Mouse (Mus musculus): ENCODE data around the gene Dnah14. TPM values are rescaled to one million over a fixed set of nuclear protein-coding genes. Genes with fewer than 3 reads are reported as not detected.

Dnah14 gene
- total and polyA plus RNA-seq, 3 experiments, result 0.03 to 0.98 (median 0.74) TPM

DNA sequence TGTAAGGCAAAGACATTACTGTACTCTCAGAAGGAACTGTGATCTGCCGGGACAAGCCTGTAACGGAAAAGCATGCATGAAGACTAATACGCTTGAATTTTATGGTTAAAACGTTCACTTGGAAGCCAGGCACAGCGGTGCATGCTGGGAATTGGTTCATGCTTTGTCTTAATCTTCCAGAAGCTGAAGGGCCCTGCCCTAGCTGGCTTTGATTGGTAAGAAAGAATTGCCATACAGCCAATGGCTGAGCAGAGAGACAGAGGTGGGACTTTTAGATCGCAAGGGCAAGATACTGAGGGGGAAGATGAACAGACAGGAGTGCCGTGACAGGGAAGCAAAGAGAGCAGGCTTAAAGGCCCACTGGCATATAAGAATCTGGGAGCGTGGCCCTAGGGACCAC is 6.8 kb downstream of the Dnah14 start:
- Histone ChIP-seq H3K27ac (ENCODE audit: insufficient read depth, low read depth) (no peak overlapping the region), H3K9ac (ENCODE audit: insufficient read depth, low read depth) (no peak overlapping the region), H3K4me3 (replicated peaks in 1 of 3; ENCODE audit: low read depth in 2 of 3, low read length in 2 of 3, poor library complexity in 1 of 3) (no peak overlapping the region), H3K79me2 (replicated peaks; ENCODE audit: control insufficient read depth, extremely low read depth, insufficient read depth, poor library complexity, severe bottlenecking) (no peaks in the 10 kb centered on the region), H3K4me2 (ENCODE audit: insufficient read depth, low read depth, poor library complexity, severe bottlenecking) (peak overlapping the region; percentile 19; the same call in 1 of the 2 replicates), H3K36me3 (replicated peaks in 1 of 2; ENCODE audit: control insufficient read depth in 1 of 2, insufficient read depth in 1 of 2, low read length in 1 of 2) (no peaks in the 10 kb centered on the region), H3K27me3 (replicated peaks) (no peaks in the 10 kb centered on the region), H3K4me1 (ENCODE audit: control insufficient read depth in 1 of 2, insufficient read depth in 2 of 2) (peaks cover 6 to 10% of the 10 kb centered on the region in 2 experiments), H3K9me3 (replicated peaks; ENCODE audit: low read length) (no peaks in the 10 kb centered on the region)
- no peak for TF ChIP-seq MEF2A (IDR thresholded peaks at IDR 0.05; ENCODE audit: borderline replicate concordance, low read depth, low read length)
- no peak for TF ChIP-seq MYC (IDR thresholded peaks at IDR 0.05; ENCODE audit: low read depth, low read length)
- TF ChIP-seq UBTF (IDR thresholded peaks at IDR 0.05; ENCODE audit: low read depth, low read length), result no peak
- TF ChIP-seq ZNF384 (IDR thresholded peaks at IDR 0.05; ENCODE audit: low read depth, low read length), result no peak
- no peak for TF ChIP-seq MAX (IDR thresholded peaks at IDR 0.05; ENCODE audit: low read length)
- no peak for TF ChIP-seq MXI1 (IDR thresholded peaks at IDR 0.05; ENCODE audit: low read depth, low read length)
- no peak for TF ChIP-seq ELF1 (IDR thresholded peaks at IDR 0.05; ENCODE audit: low read depth, low read length)
- no peak for TF ChIP-seq PAX5 (IDR thresholded peaks at IDR 0.05; ENCODE audit: low read length)
- TF ChIP-seq JUND (conservative IDR thresholded peaks at IDR 0.05; ENCODE audit: low read depth, low read length), result no peak
- TF ChIP-seq ZKSCAN1 (IDR thresholded peaks at IDR 0.05; ENCODE audit: borderline replicate concordance, low read depth, low read length), result no peak
- no peak for TF ChIP-seq IRF4 (IDR thresholded peaks at IDR 0.05; ENCODE audit: low read depth, low read length)
- no peak for TF ChIP-seq NRF1 (IDR thresholded peaks at IDR 0.05; ENCODE audit: low read depth, low read length)
- no peak for TF ChIP-seq BHLHE40 (IDR thresholded peaks at IDR 0.05; ENCODE audit: low read depth, low read length)
- no peak for TF ChIP-seq ZC3H11A (IDR thresholded peaks at IDR 0.05; ENCODE audit: low read depth, low read length)
- no peak for TF ChIP-seq MAFK (IDR thresholded peaks at IDR 0.05; ENCODE audit: insufficient replicate concordance, low read length)
- no peak for TF ChIP-seq RAD21 (IDR thresholded peaks at IDR 0.05; ENCODE audit: low read depth, low read length)
- no peak for TF ChIP-seq CTCF (conservative IDR thresholded peaks at IDR 0.05 in 1 of 2, IDR thresholded peaks at IDR 0.05 in 1 of 2; ENCODE audit: low read depth in 2 of 2, low read length in 2 of 2)
- no peak for TF ChIP-seq E2F4 (IDR thresholded peaks at IDR 0.05; ENCODE audit: insufficient replicate concordance, low read depth, low read length)
- dilution Hi-C loops (cut with MboI; ENCODE audit: extremely low pct_ligation_motif_present, extremely low pct_unique_long_range_greater_than_20kb, low sequenced_read_pairs) (no loop called here), in situ Hi-C loops (cut with MboI; ENCODE audit: low pct_ligation_motif_present, low pct_unique_long_range_greater_than_20kb, low sequenced_read_pairs) (no loop called here)
- peak; percentile 8 for DNase-seq (ENCODE audit: extremely low read depth)

DNA sequence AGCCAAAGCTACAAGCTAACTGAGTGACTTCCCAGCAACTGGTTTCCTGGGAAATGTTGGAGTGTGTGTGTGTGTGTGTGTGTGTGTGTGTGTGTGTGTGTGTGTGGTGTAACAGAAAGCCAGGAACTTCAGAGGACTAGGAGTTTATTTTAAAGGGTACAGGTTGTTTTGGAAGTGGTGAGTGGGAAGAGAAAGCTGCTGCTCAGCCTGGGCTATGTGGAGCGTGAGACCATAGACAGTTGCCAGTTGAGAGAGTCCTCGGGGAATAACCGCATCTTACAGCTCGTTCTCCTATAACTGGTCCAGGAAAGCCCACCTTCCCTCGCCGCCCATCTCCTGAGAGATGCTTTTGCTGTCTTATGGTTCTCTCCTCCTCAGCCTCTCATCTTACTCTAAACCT is 12.8 kb downstream of the Dnah14 start:
- no peak for DNase-seq (ENCODE audit: extremely low read depth)
- no peak for TF ChIP-seq EP300 (IDR thresholded peaks at IDR 0.05; ENCODE audit: low read length)
- no peak for TF ChIP-seq RAD21 (IDR thresholded peaks at IDR 0.05; ENCODE audit: low read depth, low read length)
- no peak for TF ChIP-seq MYC (IDR thresholded peaks at IDR 0.05; ENCODE audit: low read depth, low read length)
- TF ChIP-seq BHLHE40 (IDR thresholded peaks at IDR 0.05; ENCODE audit: low read depth, low read length), result no peak
- TF ChIP-seq USF1 (IDR thresholded peaks at IDR 0.05; ENCODE audit: low read depth, low read length), result no peak
- TF ChIP-seq MAX (IDR thresholded peaks at IDR 0.05; ENCODE audit: low read length), result no peak
- TF ChIP-seq NELFE (IDR thresholded peaks at IDR 0.05; ENCODE audit: low read depth, low read length), result no peak
- no peak for TF ChIP-seq PAX5 (IDR thresholded peaks at IDR 0.05; ENCODE audit: low read length)
- no peak for TF ChIP-seq MAZ (IDR thresholded peaks at IDR 0.05; ENCODE audit: low read depth, low read length)
- TF ChIP-seq ZC3H11A (IDR thresholded peaks at IDR 0.05; ENCODE audit: low read depth, low read length), result no peak
- no peak for TF ChIP-seq JUND (conservative IDR thresholded peaks at IDR 0.05; ENCODE audit: low read depth, low read length)
- no peak for TF ChIP-seq MXI1 (IDR thresholded peaks at IDR 0.05; ENCODE audit: low read depth, low read length)
- no peak for TF ChIP-seq ZKSCAN1 (IDR thresholded peaks at IDR 0.05; ENCODE audit: borderline replicate concordance, low read depth, low read length)
- H3K27me3 ChIP-seq (replicated peaks), result no peaks in the 10 kb centered on the region
- H3K27ac ChIP-seq (ENCODE audit: insufficient read depth, low read depth), result no peak overlapping the region
- no peaks in the 10 kb centered on the region for H3K9me3 ChIP-seq (replicated peaks; ENCODE audit: low read length)
- H3K4me2 ChIP-seq (ENCODE audit: insufficient read depth, low read depth, poor library complexity, severe bottlenecking), result no peak overlapping the region
- no peak overlapping the region for H3K9ac ChIP-seq (ENCODE audit: insufficient read depth, low read depth)
- dilution Hi-C loops (cut with MboI; ENCODE audit: extremely low pct_ligation_motif_present, extremely low pct_unique_long_range_greater_than_20kb, low sequenced_read_pairs), result no loop called here
- no peaks in the 10 kb centered on the region for H3K36me3 ChIP-seq (replicated peaks in 1 of 2; ENCODE audit: control insufficient read depth in 1 of 2, insufficient read depth in 1 of 2, low read length in 1 of 2)
- no peak overlapping the region for H3K4me3 ChIP-seq (replicated peaks in 1 of 3; ENCODE audit: low read depth in 2 of 3, low read length in 2 of 3, poor library complexity in 1 of 3)
- no peaks in the 10 kb centered on the region for H3K79me2 ChIP-seq (replicated peaks; ENCODE audit: control insufficient read depth, extremely low read depth, insufficient read depth, poor library complexity, severe bottlenecking)
- in situ Hi-C loops (cut with MboI; ENCODE audit: low pct_ligation_motif_present, low pct_unique_long_range_greater_than_20kb, low sequenced_read_pairs), result no loop called here
- H3K4me1 ChIP-seq (ENCODE audit: control insufficient read depth in 1 of 2, insufficient read depth in 2 of 2), result peaks cover 6 to 12% of the 10 kb centered on the region in 2 experiments

Data from CH12.LX (cell line).